In genomic region chr12:112299603-112300002, GRCm38 (mm10) we compare ENCODE assay signal across 14 mouse cellular contexts.
DNase-seq lines count a peak whose midpoint lies in the region; ATAC-seq lines count a peak whose summit lies in the region.
"Had no signal": no experiment of that assay in that cellular context is flagged by ENCODE, and none has a peak within 500 bp of the region (broad histone marks: within the 10 kb centered on the region; RNA-seq: fewer than 3 reads in every experiment).

No protein-coding gene starts in this region.

- ATAC-seq in forebrain, embryonic 15.5 days (replicated peaks): peak; percentile 32
- ATAC-seq in forebrain, embryonic 16.5 days: no peak
- no peak for ATAC-seq in hindbrain, embryonic 11.5 days (ENCODE audit: low FRiP score)
- peak; percentile 12; the same call in 1 of the 2 replicates for ATAC-seq in midbrain, embryonic 13.5 days

- H3K4me3 ChIP-seq in forebrain, embryonic 15.5 days: no peak overlapping the region
- no peak overlapping the region for H3K4me3 ChIP-seq in forebrain, embryonic 16.5 days (replicated peaks; ENCODE audit: low read length)
- no peak overlapping the region for H3K4me3 ChIP-seq in hindbrain, embryonic 11.5 days (ENCODE audit: low read depth, low read length)
- no peak overlapping the region for H3K4me3 ChIP-seq in midbrain, embryonic 13.5 days (replicated peaks)
- H3K4me3 ChIP-seq: embryonic facial prominence, embryonic 12.5 days; heart, embryonic 13.5 days had no signal

- no peak overlapping the region for H3K9ac ChIP-seq in forebrain, embryonic 15.5 days (replicated peaks)
- no peak overlapping the region for H3K9ac ChIP-seq in forebrain, embryonic 16.5 days (replicated peaks; ENCODE audit: low read depth, low read length)
- H3K9ac ChIP-seq in hindbrain, embryonic 11.5 days (ENCODE audit: low read depth, low read length): no peak overlapping the region
- H3K9ac ChIP-seq in midbrain, embryonic 13.5 days (replicated peaks): no peak overlapping the region
- H3K9ac ChIP-seq: embryonic facial prominence, embryonic 12.5 days; heart, embryonic 13.5 days had no signal

- no peaks in the 10 kb centered on the region for H3K9me3 ChIP-seq in forebrain, embryonic 15.5 days
- no peaks in the 10 kb centered on the region for H3K9me3 ChIP-seq in forebrain, embryonic 16.5 days (ENCODE audit: control insufficient read depth, low read length)
- H3K9me3 ChIP-seq in hindbrain, embryonic 11.5 days (ENCODE audit: control insufficient read depth, low read length): no peaks in the 10 kb centered on the region
- no peaks in the 10 kb centered on the region for H3K9me3 ChIP-seq in midbrain, embryonic 13.5 days
- H3K9me3 ChIP-seq: embryonic facial prominence, embryonic 12.5 days; heart, embryonic 13.5 days had no signal

- no peak overlapping the region for H3K4me2 ChIP-seq in forebrain, embryonic 15.5 days (replicated peaks)
- no peak overlapping the region for H3K4me2 ChIP-seq in forebrain, embryonic 16.5 days (ENCODE audit: low read length)
- no peak overlapping the region for H3K4me2 ChIP-seq in hindbrain, embryonic 11.5 days (replicated peaks; ENCODE audit: low read depth, low read length)
- H3K4me2 ChIP-seq in midbrain, embryonic 13.5 days (replicated peaks): no peak overlapping the region
- H3K4me2 ChIP-seq: embryonic facial prominence, embryonic 12.5 days; heart, embryonic 13.5 days had no signal

- WGBS in forebrain, embryonic 15.5 days: 43% methylated on average over 6 of the region's 6 CpGs
- WGBS in forebrain, embryonic 16.5 days: 55% methylated on average over 6 of the region's 6 CpGs
- 80% methylated on average over 6 of the region's 6 CpGs for WGBS in hindbrain, embryonic 11.5 days
- WGBS in midbrain, embryonic 13.5 days: 73% methylated on average over 6 of the region's 6 CpGs

- peak; percentile 6 for DNase-seq in cerebellum, adult 9-10 months
- no peak for DNase-seq in hindbrain, embryonic 11.5 days (ENCODE audit: low spot score)
- no peak for DNase-seq in thymus, postnatal 0 days (ENCODE audit: low spot score)
- no peak for DNase-seq in spleen, postnatal 36 days (ENCODE audit: low spot score in 2 of 2)
- DNase-seq in ovary, postnatal 10 days (ENCODE audit: low spot score): no peak
- DNase-seq: lung, adult 18-20 months; right cerebral cortex, postnatal 14 days; thymus, postnatal 4 days had no signal

- no peak overlapping the region for H3K27ac ChIP-seq in forebrain, embryonic 15.5 days (replicated peaks)
- H3K27ac ChIP-seq in forebrain, embryonic 16.5 days (ENCODE audit: low read length): no peak overlapping the region
- H3K27ac ChIP-seq in hindbrain, embryonic 11.5 days (ENCODE audit: low read depth, low read length): 0 out of 2 replicates have a peak overlapping the region, but pooled peaks have one; percentile 24
- H3K27ac ChIP-seq in midbrain, embryonic 13.5 days: peak overlapping the region; percentile 35; the same call in 1 of the 2 replicates
- H3K27ac ChIP-seq: embryonic facial prominence, embryonic 12.5 days; heart, embryonic 13.5 days; kidney, postnatal 0 days had no signal

- no peaks in the 10 kb centered on the region for H3K36me3 ChIP-seq in forebrain, embryonic 15.5 days
- H3K36me3 ChIP-seq in forebrain, embryonic 16.5 days (ENCODE audit: control insufficient read depth, insufficient read depth): no peaks in the 10 kb centered on the region
- H3K36me3 ChIP-seq in hindbrain, embryonic 11.5 days (ENCODE audit: control insufficient read depth, insufficient read depth, low read length): no peaks in the 10 kb centered on the region
- H3K36me3 ChIP-seq in midbrain, embryonic 13.5 days: no peaks in the 10 kb centered on the region
- H3K36me3 ChIP-seq: embryonic facial prominence, embryonic 12.5 days; heart, embryonic 13.5 days had no signal

- peaks cover 20% of the 10 kb centered on the region for H3K4me1 ChIP-seq in forebrain, embryonic 15.5 days
- H3K4me1 ChIP-seq in forebrain, embryonic 16.5 days (replicated peaks; ENCODE audit: control insufficient read depth, insufficient read depth, low read length): peaks cover 20% of the 10 kb centered on the region
- peaks cover 20% of the 10 kb centered on the region for H3K4me1 ChIP-seq in hindbrain, embryonic 11.5 days (replicated peaks; ENCODE audit: control insufficient read depth, insufficient read depth, low read length)
- peaks cover 46% of the 10 kb centered on the region for H3K4me1 ChIP-seq in midbrain, embryonic 13.5 days (replicated peaks)

- H3K27me3 ChIP-seq in forebrain, embryonic 15.5 days: no peaks in the 10 kb centered on the region
- no peaks in the 10 kb centered on the region for H3K27me3 ChIP-seq in forebrain, embryonic 16.5 days (replicated peaks; ENCODE audit: control insufficient read depth, insufficient read depth, low read length)
- peaks cover 22% of the 10 kb centered on the region for H3K27me3 ChIP-seq in hindbrain, embryonic 11.5 days (ENCODE audit: control insufficient read depth, insufficient read depth, low read length)
- H3K27me3 ChIP-seq in midbrain, embryonic 13.5 days: peaks cover 41% of the 10 kb centered on the region

Comparison
In these comparisons a context has a peak if more than half of its experiments do, and no peak if none do; other contexts are left out.
1. ATAC-seq: peak in forebrain, embryonic 15.5 days (single experiment) and midbrain, embryonic 13.5 days (single experiment); none in forebrain, embryonic 16.5 days (single experiment) and hindbrain, embryonic 11.5 days (single experiment).
2. H3K27ac ChIP-seq: peak in hindbrain, embryonic 11.5 days (single experiment) and midbrain, embryonic 13.5 days (single experiment); none in forebrain, embryonic 15.5 days (single experiment) and forebrain, embryonic 16.5 days (single experiment).